Mouse (Mus musculus) CD4-positive, CD25-positive, alpha-beta regulatory T cell (primary cell): ENCODE results near the gene Gm10198. TPM values are rescaled to one million over a fixed set of nuclear protein-coding genes. Genes with fewer than 3 reads are reported as not detected.

Experiments used
- polyA plus RNA-seq: library from polyadenylated mRNA; unstranded; fragments of 100-300 nt; shearing (Covaris generic); gene quantifications from one replicate; pipeline ENCODE4 v1.2.1, GENCODE M21; 2017

Gene Gm10198
- polyA plus RNA-seq: not detected

GRCm38 (mm10) chr13:111592485-111592884 lies at the start of gene Gm10198:
Gene Gm10198 (plus strand): TSS chr13:111592785.

Other genes starting within 250 kb of the Gm10198 start
- 157 TPM for gene Gpbp1, start 102.7 kb upstream of the Gm10198 start, polyA plus RNA-seq
- gene Gm49496, start 42.8 kb upstream of the Gm10198 start, polyA plus RNA-seq: not detected
- 11.9 TPM for gene Mier3, start 88.2 kb downstream of the Gm10198 start, polyA plus RNA-seq
- gene Map3k1, start 216.2 kb downstream of the Gm10198 start, polyA plus RNA-seq: 30.0 TPM